Mouse (Mus musculus) small intestine, adult 2 months (tissue): ENCODE data around the gene Als2cl. TPM values are rescaled to one million over a fixed set of nuclear protein-coding genes. Genes with fewer than 3 reads are reported as not detected.
A peak's percentile ranks its signal among the peaks of the same experiment; 100 is the strongest.

ENCODE experiments used
- H3K27ac ChIP-seq: fragments of 200-500 bp; 2 replicates; pipeline ENCODE4 v1.5.1; 2012; ENCODE audit warnings: low read depth, low read length, control low read depth, inconsistent platforms; ENCODE audit not compliant: insufficient read depth
- H3K27me3 ChIP-seq: fragments of 200-500 bp; 2 replicates; pipeline ENCODE4 v1.6.1; 2012; ENCODE audit warnings: mild to moderate bottlenecking, moderate library complexity, low read length, inconsistent platforms; ENCODE audit not compliant: control insufficient read depth, insufficient read depth
- H3K36me3 ChIP-seq: fragments of 200-500 bp; 2 replicates; pipeline ENCODE4 v1.6.1; 2012; ENCODE audit warnings: mild to moderate bottlenecking, low read length, control low read depth, inconsistent platforms; ENCODE audit not compliant: control insufficient read depth, insufficient read depth
- H3K4me1 ChIP-seq: fragments of 200-500 bp; 2 replicates; pipeline ENCODE4 v1.6.1; 2012; ENCODE audit warnings: low read length, inconsistent platforms, mixed read lengths; ENCODE audit not compliant: control insufficient read depth, insufficient read depth, insufficient read length
- H3K4me3 ChIP-seq: fragments of 200-500 bp; 2 replicates; pipeline ENCODE4 v1.5.1; 2012; ENCODE audit warnings: low read depth, mild to moderate bottlenecking, control low read depth, inconsistent platforms, low read length, moderate library complexity
- CTCF ChIP-seq: fragments of 200-500 bp; IDR thresholded peaks from 2 replicates; pipeline ENCODE4 v1.5.1; 2012; ENCODE audit warnings: low read depth, mild to moderate bottlenecking, control low read depth, inconsistent platforms, low read length, moderate library complexity, mixed read lengths; ENCODE audit not compliant: insufficient replicate concordance, insufficient read length; ENCODE audit errors: extremely low read depth
- POLR2A ChIP-seq: fragments of 200-500 bp; IDR thresholded peaks from 2 replicates; pipeline ENCODE4 v1.6.1; 2012; ENCODE audit warnings: low read depth, mild to moderate bottlenecking, control low read depth, inconsistent platforms, low read length, moderate library complexity
- WGBS: fragments of 180-500 bp; shearing (Covaris S2); methylation state at CpG from one replicate; pipeline ENCODE4 v1.1.7; 2018; 5-methylcytosine and 5-hydroxymethylcytosine counted together
- polyA plus RNA-seq: library from polyadenylated mRNA; depleted of rRNA; stranded (reverse); fragments of >200 nt; gene quantifications from 2 replicates; pipeline ENCODE4 v1.2.3, GENCODE M21; 2012

The Als2cl gene
- polyA plus RNA-seq, 1 experiment, result 16.2 TPM

DNA sequence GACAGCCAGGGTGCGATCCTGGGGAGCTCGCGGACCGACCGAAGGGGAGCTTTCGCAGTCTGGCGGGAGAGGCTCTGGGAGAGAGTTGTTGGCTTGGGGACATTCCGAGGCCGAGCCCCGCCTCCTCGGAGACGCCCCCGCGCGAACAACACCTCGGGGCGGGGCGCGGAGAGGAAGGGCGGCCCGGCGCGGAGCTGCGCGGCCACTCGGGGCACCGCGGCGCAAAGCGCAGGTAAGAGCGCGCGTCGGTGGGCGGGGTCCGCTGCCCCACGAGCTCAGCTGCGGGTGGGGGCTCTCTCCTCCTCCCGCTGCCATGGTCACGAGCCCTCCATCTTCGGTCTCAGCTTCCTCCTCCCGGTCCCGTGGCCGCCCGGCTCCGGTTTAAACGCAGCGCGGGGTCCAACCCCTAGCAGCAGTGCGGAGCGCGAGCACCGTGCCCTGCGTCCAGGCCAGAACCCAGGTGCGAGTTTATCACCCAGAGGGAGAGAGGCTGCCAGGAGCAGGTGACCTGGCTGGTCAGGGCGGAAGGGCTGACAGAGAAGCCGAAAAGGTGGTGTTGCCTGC lies 410 bp downstream of the Als2cl start, which contains the start of gene Tmie:
Gene Tmie (minus strand): TSS at position 116 of the 564 bp plus-strand sequence.
- Histone ChIP-seq H3K36me3 (peaks cover 8% of the 10 kb centered on the region), H3K27me3 (no peaks in the 10 kb centered on the region), H3K4me1 (peaks cover 36% of the 10 kb centered on the region), H3K4me3 (peak within 1 kb of the TSS; percentile 84), H3K27ac (peak within 1 kb of the TSS; percentile 37)
- TF ChIP-seq POLR2A (no peak; the same call in 1 of the 2 replicates), CTCF (no peak)
- under 1% methylated on average over 57 of the region's 57 CpGs for WGBS

DNA sequence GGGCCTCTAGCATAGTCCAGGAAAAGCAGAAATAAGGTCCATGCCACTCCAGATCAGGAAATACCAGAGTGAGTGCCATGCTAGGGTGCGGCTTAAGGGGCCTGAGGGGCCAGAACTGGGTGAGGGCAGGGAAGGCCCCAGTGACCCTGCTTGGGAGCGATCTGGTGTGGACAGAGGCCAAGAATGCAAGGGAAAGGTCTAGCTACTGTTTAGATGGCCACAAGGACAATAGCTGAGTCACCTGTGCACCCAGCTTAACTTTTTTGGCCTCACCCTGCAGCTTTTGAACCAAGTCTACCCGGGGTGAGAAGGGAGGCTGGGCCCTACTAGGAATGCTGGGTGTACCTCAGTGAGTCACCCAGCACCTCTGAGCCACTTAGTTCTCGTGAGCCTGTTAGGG lies 1.1 kb downstream of the Als2cl start:
- H3K27ac ChIP-seq, result peak overlapping the region; percentile 37
- H3K4me3 ChIP-seq, result peak overlapping the region; percentile 84
- H3K4me1 ChIP-seq, result peaks cover 31% of the 10 kb centered on the region; the same call in 1 of the 2 replicates
- H3K36me3 ChIP-seq, result peaks cover 11% of the 10 kb centered on the region
- WGBS, result 34% methylated on average over 4 of the region's 4 CpGs
- TF ChIP-seq POLR2A, result no peak
- no peak for TF ChIP-seq CTCF
- no peaks in the 10 kb centered on the region for H3K27me3 ChIP-seq

DNA sequence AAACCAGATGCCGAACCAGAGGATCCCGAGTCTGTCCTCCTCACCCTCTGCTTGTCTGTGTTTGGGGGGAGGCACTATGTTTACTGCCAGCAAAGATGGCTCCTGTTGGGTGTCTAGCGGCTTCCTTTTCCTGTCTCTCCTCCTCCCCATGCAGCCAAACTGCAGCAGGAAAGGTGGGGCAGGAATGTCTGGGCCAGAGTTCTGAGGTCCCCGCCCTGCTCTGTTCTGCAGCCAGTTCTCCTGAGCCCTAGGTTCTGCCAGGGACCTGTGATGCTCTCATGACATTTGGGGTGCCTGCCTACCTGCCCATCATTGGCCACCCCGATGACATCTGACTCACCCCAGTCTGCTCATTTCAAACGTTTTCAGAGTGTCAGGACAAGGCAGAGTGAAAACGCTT lies 2.3 kb downstream of the Als2cl start:
- Histone ChIP-seq H3K4me1 (peaks cover 27% of the 10 kb centered on the region; the same call in 1 of the 2 replicates), H3K27me3 (no peaks in the 10 kb centered on the region), H3K4me3 (peak overlapping the region; percentile 4; the same call in 1 of the 2 replicates), H3K36me3 (peaks cover 14% of the 10 kb centered on the region), H3K27ac (no peak overlapping the region)
- 70% methylated on average over 7 of the region's 7 CpGs for WGBS
- TF ChIP-seq CTCF (no peak), POLR2A (no peak)

DNA sequence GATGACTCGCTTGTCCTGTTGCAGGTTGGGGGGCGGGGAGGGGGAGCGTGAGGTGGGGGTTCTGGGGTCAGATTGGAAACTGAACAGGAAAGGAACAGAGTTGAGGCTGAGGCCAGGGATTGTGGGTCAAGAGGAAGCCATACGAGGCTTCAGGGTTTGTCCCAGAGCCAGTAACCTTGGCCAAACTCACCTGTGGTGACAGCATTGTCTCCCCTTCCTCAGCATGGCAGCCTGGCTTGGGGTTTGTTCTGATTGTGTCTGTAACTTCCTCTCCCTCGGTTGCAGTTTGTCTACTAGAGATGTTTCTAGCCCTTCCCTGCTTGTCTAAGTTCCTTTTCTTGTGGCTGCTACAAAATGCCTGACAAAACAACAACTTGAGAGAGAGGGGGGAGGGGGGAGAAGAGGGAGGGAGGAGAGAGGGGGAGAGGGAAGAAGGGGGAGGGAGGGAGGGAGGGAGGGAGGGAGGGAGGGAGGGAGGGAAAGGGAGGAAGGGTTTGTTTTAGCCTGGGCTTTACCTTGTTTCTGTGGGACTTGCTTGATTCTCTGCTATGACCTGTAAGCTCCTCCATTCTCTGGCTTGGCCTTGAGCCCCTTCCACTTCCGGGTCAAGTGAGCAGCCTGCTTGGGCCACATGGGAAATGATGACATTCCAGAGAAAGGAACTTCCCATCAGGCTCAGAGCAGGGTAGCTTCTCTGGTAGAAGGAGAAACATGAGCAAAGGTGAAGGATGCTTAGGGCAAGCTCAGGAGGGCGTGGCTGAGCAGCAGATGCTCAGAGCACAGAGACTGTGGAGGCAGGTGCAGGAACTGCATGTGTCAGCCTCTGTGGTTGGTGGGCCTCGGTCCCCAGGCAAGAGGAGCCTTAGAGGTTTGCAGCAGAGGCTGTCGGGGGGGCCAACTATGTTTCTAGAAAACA lies 8.0 kb downstream of the Als2cl start:
- no peak overlapping the region for H3K27ac ChIP-seq
- no peaks in the 10 kb centered on the region for H3K27me3 ChIP-seq
- WGBS, result 65% methylated on average over 9 of the region's 9 CpGs
- TF ChIP-seq POLR2A, result no peak
- TF ChIP-seq CTCF, result no peak
- H3K36me3 ChIP-seq, result peaks cover 23% of the 10 kb centered on the region
- H3K4me3 ChIP-seq, result no peak overlapping the region
- peaks cover 14% of the 10 kb centered on the region for H3K4me1 ChIP-seq

DNA sequence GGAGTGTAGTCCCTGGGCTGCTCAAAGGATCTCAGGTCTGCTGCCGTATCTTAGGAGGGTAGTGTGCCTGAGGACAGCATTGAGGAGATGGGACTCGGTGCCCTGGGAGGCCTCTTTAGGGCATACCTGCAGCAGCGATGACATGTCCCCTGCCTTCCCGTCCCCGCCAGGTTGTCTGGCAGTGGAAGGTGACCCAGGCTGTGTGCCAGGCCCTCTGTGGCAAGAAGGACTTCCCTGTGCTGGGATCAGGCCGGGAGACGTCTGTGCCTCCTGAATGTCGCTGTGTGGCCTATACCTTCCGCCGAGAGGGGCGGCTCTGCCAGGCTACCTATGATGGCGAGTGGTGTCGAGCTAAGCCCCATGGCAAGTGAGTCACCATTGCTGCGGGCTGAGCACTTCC lies 9.3 kb downstream of the Als2cl start:
- Histone ChIP-seq H3K27me3 (no peaks in the 10 kb centered on the region), H3K27ac (no peak overlapping the region), H3K36me3 (peaks cover 28% of the 10 kb centered on the region), H3K4me1 (peaks cover 14% of the 10 kb centered on the region), H3K4me3 (no peak overlapping the region)
- 93% methylated on average over 14 of the region's 14 CpGs for WGBS
- TF ChIP-seq POLR2A (no peak), CTCF (no peak)

DNA sequence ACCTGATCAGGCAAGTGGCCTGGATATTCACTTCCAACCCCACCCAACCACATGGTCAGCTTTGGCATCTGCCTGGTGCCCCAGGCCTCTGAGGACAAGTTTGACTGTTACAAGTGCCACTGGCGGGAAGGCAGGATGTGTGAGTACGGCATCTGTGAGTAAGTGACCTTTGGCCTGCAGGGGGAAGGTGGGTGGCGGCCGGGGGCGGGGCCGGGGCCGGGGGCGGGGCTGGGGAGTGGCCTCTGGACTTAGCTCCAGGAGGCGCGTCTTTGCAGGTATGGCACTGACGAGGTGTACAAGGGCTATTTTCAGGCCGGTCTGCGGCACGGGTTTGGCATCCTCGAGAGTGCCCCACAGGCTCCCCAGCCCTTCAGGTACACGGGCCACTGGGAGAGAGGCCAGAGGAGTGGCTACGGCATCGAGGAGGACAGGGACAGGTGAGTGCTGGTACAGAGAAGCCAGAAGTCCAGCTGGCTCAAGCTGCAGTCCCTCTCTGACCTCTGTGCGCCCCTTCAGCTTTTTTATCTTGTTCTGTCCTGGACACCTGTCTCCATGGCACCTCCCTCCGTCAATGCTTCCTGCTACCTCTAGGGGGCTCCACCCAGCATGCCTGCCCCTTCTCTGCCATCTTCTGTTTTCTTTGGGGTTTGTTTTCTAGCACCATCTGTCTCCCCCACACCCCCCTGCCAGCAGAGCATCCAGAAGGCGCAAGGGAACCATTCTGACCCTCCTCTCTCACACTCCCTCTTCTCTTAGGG lies 10.5 kb downstream of the Als2cl start:
- peaks cover 14% of the 10 kb centered on the region for H3K4me1 ChIP-seq
- H3K4me3 ChIP-seq, result peak overlapping the region; percentile 19
- H3K27me3 ChIP-seq, result no peaks in the 10 kb centered on the region
- 0 out of 2 replicates have a peak, but pooled peaks have one; percentile 27 for TF ChIP-seq CTCF
- no peak for TF ChIP-seq POLR2A
- peak overlapping the region; percentile 12; the same call in 1 of the 2 replicates for H3K27ac ChIP-seq
- peaks cover 20% of the 10 kb centered on the region; the same call in 1 of the 2 replicates for H3K36me3 ChIP-seq
- 21% methylated on average over 21 of the region's 21 CpGs for WGBS
